Mouse (Mus musculus): ENCODE measurements around the gene Chst14. TPM values are rescaled to one million over a fixed set of nuclear protein-coding genes. Genes with fewer than 3 reads are reported as not detected.

The Chst14 gene
- total RNA-seq (2021) (1 to 10 TPM; 7.8 to 8.2 TPM), polyA plus RNA-seq (2012; rRNA removed) (9.5 and 10.4 TPM in 2 replicates)
- long read RNA-seq, transcript Chst14-201 (1 exons, 2,090 nt) = major isoform, 9 of 9 reads
- long read RNA-seq, partial matches to known transcripts = 0 of 9 reads
- long read RNA-seq, other reads (novel, unspliced or antisense) = 0 of 9 reads

DNA sequence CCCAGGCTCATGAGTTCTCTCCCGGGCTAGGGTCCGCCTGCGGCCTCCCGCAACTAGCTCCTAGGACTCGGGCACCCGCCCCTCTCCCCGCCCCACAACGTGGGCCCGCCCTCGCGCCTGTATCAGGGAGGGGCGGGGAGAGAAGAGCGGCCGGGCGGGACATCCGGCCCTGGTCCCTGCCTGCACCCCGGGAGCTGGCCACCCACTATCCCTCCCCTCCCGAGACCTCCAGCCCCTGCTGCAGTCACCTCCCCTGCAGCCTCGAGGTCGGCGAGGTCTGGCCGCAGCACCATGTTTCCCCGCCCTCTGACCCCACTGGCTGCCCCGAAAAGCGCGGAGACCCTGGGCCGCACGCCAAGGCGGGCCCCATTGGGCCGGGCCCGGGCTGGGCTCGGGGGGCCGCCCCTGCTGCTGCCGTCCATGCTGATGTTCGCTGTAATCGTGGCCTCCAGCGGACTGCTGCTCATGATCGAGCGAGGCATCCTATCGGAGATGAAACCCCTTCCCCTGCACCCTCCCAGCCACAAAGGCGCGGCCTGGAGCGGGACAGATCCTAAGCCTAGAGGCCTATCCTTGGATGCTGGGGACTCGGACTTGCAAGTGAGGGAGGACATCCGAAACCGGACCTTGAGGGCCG is at the start of gene Chst14:
TSS of gene Chst14 (plus strand) at position 136 of the 637 bp plus-strand sequence.
- Histone ChIP-seq H3K36me3 (ENCODE audit: control insufficient read depth, insufficient read depth, low read length) (no peaks in the 10 kb centered on the region), H3K27ac (peak within 1 kb of the TSS; percentile 85), H3K4me1 (ENCODE audit: control insufficient read depth, insufficient read depth, low read length) (peaks cover 5% of the 10 kb centered on the region), H3K4me3 (peak within 1 kb of the TSS; percentile 80), H3K9ac (ENCODE audit: low read depth, low read length) (peak within 1 kb of the TSS; percentile 96), H3K79me2 (replicated peaks; ENCODE audit: control insufficient read depth, insufficient read depth, low read length) (no peaks in the 10 kb centered on the region), H3K27me3 (ENCODE audit: control insufficient read depth, insufficient read depth, low read length) (no peaks in the 10 kb centered on the region)
- TF ChIP-seq POLR2A (IDR thresholded peaks at IDR 0.05; ENCODE audit: insufficient read depth, low read depth, low read length) (peak; percentile 57; the same call in 1 of the 2 replicates), CTCF (IDR thresholded peaks at IDR 0.05) (no peak)
- DNase-seq = peak; percentile 90 to 91
- under 1% methylated on average over 37 of the region's 47 CpGs for WGBS
- intact Hi-C loops (cut with DNase I) = loop anchor here (2.0 kb wide), 1 partner anchor 22 kb away; no protein-coding TSS in a partner anchor

DNA sequence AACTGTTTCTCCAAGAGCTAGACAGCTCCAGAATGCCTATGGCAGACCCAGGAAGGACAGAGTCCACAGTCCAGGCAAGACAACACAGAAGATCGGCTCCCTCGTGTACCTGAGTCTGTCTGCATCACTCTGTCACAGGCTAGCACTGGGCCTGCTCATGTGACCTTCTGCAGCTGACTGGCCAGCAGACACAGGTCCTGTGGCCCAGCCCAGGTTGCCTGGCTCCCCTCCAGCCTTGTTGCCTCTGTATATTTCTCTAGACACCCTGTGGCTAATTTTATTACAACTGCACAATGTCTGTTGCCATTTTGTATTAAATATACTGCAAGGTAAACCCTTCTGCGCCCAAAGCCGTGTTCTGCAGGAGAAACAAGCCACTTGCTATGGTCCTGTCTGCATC is 45.3 kb upstream of the Chst14 start:
- peak in 1 of 2 experiments; percentile 51 for DNase-seq
- no peak overlapping the region for H3K4me3 ChIP-seq
- intact Hi-C loops (cut with DNase I) = loop anchor here (5.0 to 10.0 kb wide), 3 partner anchors 69 to 616 kb away; partner anchors contain the start of gene Knstrn
- H3K27me3 ChIP-seq (ENCODE audit: control insufficient read depth, insufficient read depth, low read length) = no peaks in the 10 kb centered on the region
- H3K79me2 ChIP-seq (replicated peaks; ENCODE audit: control insufficient read depth, insufficient read depth, low read length) = no peaks in the 10 kb centered on the region
- no peak overlapping the region for H3K9ac ChIP-seq (ENCODE audit: low read depth, low read length)
- H3K4me1 ChIP-seq (ENCODE audit: control insufficient read depth, insufficient read depth, low read length) = peaks cover 1% of the 10 kb centered on the region; the same call in 1 of the 2 replicates
- no peak for TF ChIP-seq POLR2A (IDR thresholded peaks at IDR 0.05; ENCODE audit: insufficient read depth, low read depth, low read length)
- TF ChIP-seq EP300 (IDR thresholded peaks at IDR 0.05; ENCODE audit: insufficient read depth, low read depth, low read length) = 0 out of 2 replicates have a peak, but pooled peaks have one; percentile 39
- no peaks in the 10 kb centered on the region for H3K36me3 ChIP-seq (ENCODE audit: control insufficient read depth, insufficient read depth, low read length)
- H3K27ac ChIP-seq = no peak overlapping the region; the same call in 1 of the 2 replicates
- 81% methylated on average over 4 of the region's 4 CpGs for WGBS

DNA sequence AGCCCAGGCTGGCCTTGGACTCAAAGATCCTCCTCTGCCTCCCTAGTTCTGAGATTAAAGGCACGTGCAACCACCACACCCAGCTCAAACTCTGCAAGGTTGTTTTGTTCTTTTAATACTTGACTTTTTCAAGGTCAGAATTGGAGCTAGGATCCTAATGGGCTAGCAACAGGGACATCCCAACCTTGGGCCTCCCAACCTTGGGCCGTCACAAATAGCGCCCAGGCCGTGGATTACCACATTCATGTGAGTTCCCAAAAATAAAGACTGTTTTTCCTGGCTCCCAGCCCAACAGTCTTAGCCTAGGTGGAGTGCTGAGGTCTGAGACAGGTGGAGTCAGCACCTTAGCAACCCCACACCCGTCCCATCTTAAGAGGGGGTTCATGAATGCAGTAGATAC is 44.3 kb upstream of the Chst14 start:
- Histone ChIP-seq H3K27me3 (ENCODE audit: control insufficient read depth, insufficient read depth, low read length) (no peaks in the 10 kb centered on the region), H3K79me2 (replicated peaks; ENCODE audit: control insufficient read depth, insufficient read depth, low read length) (no peaks in the 10 kb centered on the region), H3K36me3 (ENCODE audit: control insufficient read depth, insufficient read depth, low read length) (no peaks in the 10 kb centered on the region), H3K4me3 (no peak overlapping the region), H3K9ac (ENCODE audit: low read depth, low read length) (no peak overlapping the region), H3K27ac (no peak overlapping the region; the same call in 1 of the 2 replicates), H3K4me1 (ENCODE audit: control insufficient read depth, insufficient read depth, low read length) (peaks cover 1% of the 10 kb centered on the region; the same call in 1 of the 2 replicates)
- TF ChIP-seq CTCF (IDR thresholded peaks at IDR 0.05) = no peak
- TF ChIP-seq EP300 (IDR thresholded peaks at IDR 0.05; ENCODE audit: insufficient read depth, low read depth, low read length) = no peak
- no peak for TF ChIP-seq POLR2A (IDR thresholded peaks at IDR 0.05; ENCODE audit: insufficient read depth, low read depth, low read length)
- DNase-seq = no peak
- 56% methylated on average over 5 of the region's 5 CpGs for WGBS
- intact Hi-C loops (cut with DNase I) = loop anchor here (2.0 to 10.0 kb wide), 4 partner anchors 70 to 617 kb away; partner anchors contain the start of gene Knstrn

DNA sequence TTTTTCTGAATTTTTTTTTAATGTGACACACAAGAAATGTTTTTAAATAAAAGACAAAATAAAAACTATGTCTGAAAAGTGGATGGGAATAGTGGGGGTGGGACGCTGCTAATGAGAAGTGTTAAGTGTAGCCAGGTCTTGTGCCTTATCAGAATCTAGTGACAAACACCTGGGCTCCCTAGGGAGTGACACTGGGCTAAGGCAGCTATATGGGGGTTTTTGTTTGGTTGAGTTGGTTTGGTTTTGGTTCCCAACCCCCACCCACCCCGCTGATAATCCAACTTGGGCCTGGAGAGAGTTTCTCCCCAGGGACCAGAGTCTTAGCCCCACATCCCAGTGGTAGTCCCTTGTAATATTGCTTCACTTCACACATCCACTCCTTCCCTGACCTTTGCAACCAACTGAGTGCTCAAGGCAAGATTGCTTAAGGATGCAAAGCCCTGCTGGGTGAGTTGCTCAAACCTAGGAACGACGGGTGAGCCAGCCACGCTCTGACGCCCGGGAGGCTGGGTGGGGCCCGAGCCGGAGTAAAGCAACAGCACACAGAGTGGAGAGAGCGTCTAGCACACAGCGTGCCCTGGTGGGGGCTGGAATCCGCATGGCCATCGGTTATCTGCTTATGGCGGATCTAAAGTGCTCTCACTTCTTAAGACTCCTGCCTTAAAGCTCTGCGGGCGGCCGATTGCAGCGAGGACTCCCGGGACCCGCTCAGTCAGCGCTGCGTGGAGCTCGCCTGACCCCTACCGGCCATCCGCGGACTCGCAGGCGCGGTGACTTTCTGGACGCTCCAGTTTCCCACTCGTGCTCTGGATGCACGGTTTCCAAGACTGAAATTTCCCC is 43.2 kb upstream of the Chst14 start:
- WGBS = 5% methylated on average over 32 of the region's 32 CpGs
- peak overlapping the region; percentile 45 for H3K4me3 ChIP-seq
- no peaks in the 10 kb centered on the region for H3K79me2 ChIP-seq (replicated peaks; ENCODE audit: control insufficient read depth, insufficient read depth, low read length)
- peaks cover 2% of the 10 kb centered on the region; the same call in 1 of the 2 replicates for H3K4me1 ChIP-seq (ENCODE audit: control insufficient read depth, insufficient read depth, low read length)
- no peaks in the 10 kb centered on the region for H3K27me3 ChIP-seq (ENCODE audit: control insufficient read depth, insufficient read depth, low read length)
- peak overlapping the region; percentile 82 for H3K9ac ChIP-seq (ENCODE audit: low read depth, low read length)
- TF ChIP-seq EP300 (IDR thresholded peaks at IDR 0.05; ENCODE audit: insufficient read depth, low read depth, low read length) = peak; percentile 73
- no peak for TF ChIP-seq POLR2A (IDR thresholded peaks at IDR 0.05; ENCODE audit: insufficient read depth, low read depth, low read length)
- DNase-seq = peak; percentile 86 to 95
- no peaks in the 10 kb centered on the region for H3K36me3 ChIP-seq (ENCODE audit: control insufficient read depth, insufficient read depth, low read length)
- no peak overlapping the region for H3K27ac ChIP-seq
- intact Hi-C loops (cut with DNase I) = loop anchor here (1.0 to 10.0 kb wide), 8 partner anchors 71 to 618 kb away; partner anchors contain the start of gene Knstrn

DNA sequence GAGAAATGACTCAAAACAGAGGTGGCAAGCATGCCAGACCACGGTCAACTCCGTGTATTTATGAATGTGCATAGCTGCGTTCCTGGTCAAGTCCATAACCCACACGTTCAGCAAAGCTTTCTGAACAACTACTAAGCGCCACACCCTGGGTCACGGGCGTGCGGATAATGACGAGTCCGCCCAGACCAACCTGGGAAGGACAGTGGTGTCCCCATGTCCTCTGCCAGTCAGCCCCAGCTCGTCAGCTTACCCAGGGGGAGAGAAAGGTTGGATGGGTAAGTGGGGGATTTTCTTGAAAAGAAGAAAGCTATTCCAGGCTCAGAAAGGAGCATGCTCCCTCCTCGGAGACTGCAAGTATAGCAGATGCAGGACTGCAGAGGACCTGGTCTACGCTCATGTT is 38.9 kb upstream of the Chst14 start:
- no peak for DNase-seq
- WGBS = 58% methylated on average over 13 of the region's 13 CpGs
- no peak for TF ChIP-seq EP300 (IDR thresholded peaks at IDR 0.05; ENCODE audit: insufficient read depth, low read depth, low read length)
- H3K4me1 ChIP-seq (ENCODE audit: control insufficient read depth, insufficient read depth, low read length) = peaks cover 2% of the 10 kb centered on the region; the same call in 1 of the 2 replicates
- H3K27me3 ChIP-seq (ENCODE audit: control insufficient read depth, insufficient read depth, low read length) = no peaks in the 10 kb centered on the region
- H3K36me3 ChIP-seq (ENCODE audit: control insufficient read depth, insufficient read depth, low read length) = no peaks in the 10 kb centered on the region
- no peak overlapping the region for H3K27ac ChIP-seq
- H3K9ac ChIP-seq (ENCODE audit: low read depth, low read length) = no peak overlapping the region
- H3K4me3 ChIP-seq = no peak overlapping the region
- intact Hi-C loops (cut with DNase I) = loop anchor here (10.0 kb wide), 2 partner anchors 403 to 623 kb away; no protein-coding TSS in a partner anchor
- no peaks in the 10 kb centered on the region for H3K79me2 ChIP-seq (replicated peaks; ENCODE audit: control insufficient read depth, insufficient read depth, low read length)

All from heart, adult 2 months (tissue).